Mouse (Mus musculus) kidney, adult 11 months (tissue): ENCODE measurements around the gene Efl1.

Experiments used
- DNase-seq: peaks from one replicate; pipeline ENCODE4 v3.0.0; 2022

The Efl1 gene

GRCm38 (mm10) chr7:82648353-82649080, at the start of gene Efl1, which contains the start of gene Saxo2:
Gene Efl1 (plus strand): TSS chr7:82648614.
Gene Saxo2 (minus strand): TSS chr7:82648528.
- DNase-seq, result peak; percentile 95

DNA sequence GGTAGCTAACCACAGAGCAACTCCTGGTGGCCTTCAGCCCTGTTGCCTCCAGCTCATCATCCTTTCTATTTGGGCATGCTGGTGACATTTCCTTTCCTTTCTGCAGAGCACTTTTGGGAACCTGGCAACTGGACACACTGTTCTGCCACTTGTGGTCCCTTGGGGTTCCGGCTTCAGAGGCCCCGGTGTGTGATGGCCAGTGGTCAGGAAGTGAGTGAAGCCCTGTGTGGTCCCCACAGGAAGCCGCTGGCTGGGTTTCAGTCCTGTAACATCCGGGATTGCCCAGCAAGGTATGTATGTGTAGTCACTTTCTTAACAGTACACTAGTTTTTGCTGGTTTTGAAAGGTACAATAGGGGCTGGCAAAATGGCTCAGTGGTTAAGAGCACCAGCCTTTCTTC, 46.4 kb upstream of the Efl1 start:
- DNase-seq, result no peak

DNA sequence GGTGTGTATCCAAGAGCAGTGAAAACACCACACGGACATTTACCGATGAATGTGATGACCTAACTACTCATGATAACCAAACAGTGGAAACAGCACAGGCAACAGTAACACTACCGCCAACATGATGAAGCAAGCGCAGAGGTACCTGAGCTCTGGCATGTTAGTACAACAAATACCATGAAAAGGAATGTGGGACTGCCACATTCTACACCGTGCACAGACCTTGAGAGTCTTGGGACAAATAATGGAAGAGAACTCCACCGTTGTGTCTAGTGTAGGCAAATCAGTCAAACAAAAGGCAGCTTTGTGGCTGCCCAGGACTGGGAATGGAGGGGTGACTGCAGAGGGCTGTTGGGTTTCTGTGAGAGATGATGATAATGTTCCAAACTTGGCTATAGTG, 43.0 kb upstream of the Efl1 start:
- DNase-seq, result no peak

- no peak for DNase-seq
Observed at GRCm38 (mm10) chr7:82609629-82610028, 38.8 kb upstream of the Efl1 start.

- DNase-seq, result no peak
Observed at GRCm38 (mm10) chr7:82625342-82625741, 23.1 kb upstream of the Efl1 start.

GRCm38 (mm10) chr7:82647183-82647582, 1.2 kb upstream of the Efl1 start:
- no peak for DNase-seq

- no peak for DNase-seq
Observed at GRCm38 (mm10) chr7:82647909-82648308, 505 bp upstream of the Efl1 start.

DNA sequence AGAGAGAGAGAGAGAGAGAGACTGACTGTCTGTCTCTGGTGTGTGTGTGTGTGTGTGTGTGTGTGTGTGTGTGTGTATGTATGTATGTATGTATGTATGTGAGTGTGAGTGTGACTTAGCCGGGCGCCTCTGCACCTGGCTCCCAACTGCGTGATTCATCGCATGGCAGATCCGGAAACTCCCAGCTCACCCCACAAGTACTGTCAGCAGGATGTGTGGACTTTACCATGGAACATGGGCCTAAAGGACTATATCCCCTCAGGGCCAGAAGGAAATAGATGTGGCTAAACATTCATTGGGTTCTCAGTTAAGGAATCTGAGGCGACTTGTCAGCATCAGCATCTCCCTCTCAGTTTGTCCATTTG, 649 bp downstream of the Efl1 start:
- DNase-seq, result no peak

DNA sequence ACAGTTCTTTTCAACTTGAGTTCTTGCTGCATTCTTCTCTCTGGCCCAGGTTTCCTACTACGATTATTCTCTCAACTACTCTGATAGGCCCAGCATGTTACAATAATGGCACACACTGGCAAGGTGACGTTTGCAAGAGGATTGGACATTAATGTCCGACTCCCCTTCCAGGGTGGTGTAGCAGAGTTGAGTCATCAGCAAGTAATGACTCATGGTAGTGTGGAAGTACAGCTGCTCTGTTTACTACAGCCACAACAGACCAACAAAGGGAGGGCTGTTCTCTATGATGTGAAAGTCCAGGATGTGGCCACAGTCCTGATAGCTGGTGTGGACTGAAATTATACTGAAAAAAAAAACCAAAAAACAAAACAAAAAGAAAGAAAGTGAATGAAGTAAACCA, 16.2 kb downstream of the Efl1 start:
- DNase-seq, result no peak

- no peak for DNase-seq
Observed at GRCm38 (mm10) chr7:82676001-82676400, 27.6 kb downstream of the Efl1 start.

- DNase-seq, result no peak
Observed at GRCm38 (mm10) chr7:82676834-82677233, 28.4 kb downstream of the Efl1 start.

GRCm38 (mm10) chr7:82679901-82680300, 31.5 kb downstream of the Efl1 start:
- DNase-seq, result no peak

DNA sequence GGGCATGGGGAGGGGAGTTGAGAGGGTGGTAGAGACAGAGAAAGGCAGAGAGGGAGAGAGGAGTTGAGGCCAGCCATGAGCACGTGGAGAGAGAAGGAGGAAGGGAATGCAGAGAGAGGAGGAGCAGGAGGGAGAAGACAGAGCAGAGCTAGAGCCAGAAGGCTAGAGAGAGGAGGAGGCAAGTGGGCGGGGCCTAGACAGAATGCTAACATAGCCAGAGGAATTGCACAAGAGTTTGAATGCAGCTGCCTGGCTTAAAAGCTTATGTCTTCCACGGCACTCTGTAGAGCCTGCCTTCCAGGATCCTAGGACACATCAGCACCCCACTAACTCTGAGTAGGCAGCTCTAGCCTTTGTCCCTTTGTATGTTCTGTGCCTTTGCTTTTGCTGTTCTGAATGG, 40.3 kb downstream of the Efl1 start:
- DNase-seq, result no peak

GRCm38 (mm10) chr7:82691021-82691738, 42.8 kb downstream of the Efl1 start:
- DNase-seq, result no peak

DNA sequence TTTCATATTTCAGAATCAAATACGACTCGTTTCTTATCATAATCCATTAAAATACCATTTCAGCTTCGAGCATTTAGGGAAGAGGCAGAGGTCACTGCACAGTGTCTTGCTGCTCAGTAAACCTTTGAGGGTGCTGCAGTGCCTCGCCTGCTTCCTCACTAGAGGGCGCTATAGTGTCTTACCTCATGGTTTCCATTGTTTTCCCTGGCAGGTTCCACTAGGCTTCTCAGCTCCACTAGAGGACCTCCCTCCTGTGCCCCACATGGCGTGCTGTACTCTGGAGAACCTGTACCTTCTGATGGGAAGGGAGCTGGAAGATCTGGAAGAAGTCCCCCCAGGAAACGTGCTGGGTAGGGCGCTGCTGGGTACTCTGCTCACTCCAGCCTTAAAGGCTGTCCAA, 49.3 kb downstream of the Efl1 start:
- DNase-seq, result no peak

DNA sequence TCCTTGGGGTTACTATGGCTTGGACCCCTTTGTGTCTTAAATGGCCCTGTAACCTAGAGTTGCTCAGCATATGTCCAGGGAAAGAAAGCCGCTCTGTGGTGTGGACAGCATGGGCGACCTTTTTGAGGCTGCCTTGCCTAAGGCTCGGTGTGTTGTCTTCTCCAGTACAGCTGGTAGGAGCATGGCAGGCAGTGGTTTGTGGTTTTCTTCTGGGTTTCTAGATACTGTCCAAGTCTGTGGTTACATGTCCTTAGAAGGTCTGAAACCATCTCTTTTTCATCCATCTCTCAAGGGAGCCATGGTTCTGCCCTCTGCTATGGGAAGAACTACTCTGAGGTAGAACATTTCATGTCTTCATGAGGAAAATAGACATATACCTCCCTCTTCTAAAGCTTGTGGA, 50.6 kb downstream of the Efl1 start:
- DNase-seq, result no peak

- DNase-seq, result no peak
Observed at GRCm38 (mm10) chr7:82702384-82703343, 54.2 kb downstream of the Efl1 start.

DNA sequence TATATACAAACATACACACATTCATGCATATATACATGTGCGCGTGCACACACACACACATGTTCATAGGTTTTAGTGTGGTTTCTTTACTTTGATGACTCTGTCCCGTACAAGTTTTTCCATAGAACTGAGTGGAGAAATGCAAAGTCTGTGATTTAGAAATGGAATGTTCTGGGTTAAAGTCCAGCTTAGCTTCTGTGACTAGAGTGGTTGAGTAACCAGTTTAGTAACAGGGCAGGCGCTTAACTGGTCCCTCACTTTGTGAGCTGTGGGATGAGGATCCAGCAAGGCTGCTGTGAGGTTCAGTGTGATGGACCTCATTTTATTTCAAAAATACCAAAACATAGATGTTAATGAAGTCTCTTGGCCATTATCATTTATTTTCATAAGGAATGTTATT, 60.8 kb downstream of the Efl1 start:
- no peak for DNase-seq

DNA sequence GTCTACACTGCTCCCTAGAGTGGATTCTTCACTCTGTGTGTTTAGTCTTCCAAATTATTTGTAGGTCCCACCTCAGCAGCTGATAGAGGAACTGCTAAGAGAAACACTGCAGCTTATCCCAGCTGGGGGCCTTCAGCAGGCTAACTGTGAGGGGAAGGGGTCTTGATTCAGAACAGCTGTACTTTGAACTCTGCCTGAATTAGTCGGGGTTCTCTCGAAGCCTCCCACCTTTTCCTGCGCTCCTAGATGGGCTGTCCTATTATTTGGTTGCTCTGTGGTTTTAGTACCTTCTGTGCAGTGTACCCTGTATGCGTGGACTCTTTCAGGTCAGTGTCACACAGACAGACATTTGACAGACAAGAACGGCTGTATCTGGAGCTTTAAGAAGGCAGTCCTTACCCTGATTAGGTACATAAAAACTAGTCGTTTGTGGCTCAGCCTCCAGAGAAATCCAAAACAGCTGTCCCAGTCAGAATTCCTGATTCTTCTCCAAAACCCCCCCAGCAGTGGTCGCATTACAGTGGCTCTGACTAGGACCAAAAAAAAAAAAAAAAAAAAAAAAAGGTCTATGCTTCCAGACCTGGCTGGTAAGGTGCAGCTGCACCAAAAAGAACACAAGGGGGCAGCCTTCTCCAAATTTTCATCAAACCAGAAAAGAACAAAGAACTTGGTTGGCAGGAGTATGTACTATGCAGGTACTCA, 66.9 kb downstream of the Efl1 start:
- peak; percentile 29 for DNase-seq

GRCm38 (mm10) chr7:82715912-82716601, 67.6 kb downstream of the Efl1 start:
- DNase-seq, result no peak

DNA sequence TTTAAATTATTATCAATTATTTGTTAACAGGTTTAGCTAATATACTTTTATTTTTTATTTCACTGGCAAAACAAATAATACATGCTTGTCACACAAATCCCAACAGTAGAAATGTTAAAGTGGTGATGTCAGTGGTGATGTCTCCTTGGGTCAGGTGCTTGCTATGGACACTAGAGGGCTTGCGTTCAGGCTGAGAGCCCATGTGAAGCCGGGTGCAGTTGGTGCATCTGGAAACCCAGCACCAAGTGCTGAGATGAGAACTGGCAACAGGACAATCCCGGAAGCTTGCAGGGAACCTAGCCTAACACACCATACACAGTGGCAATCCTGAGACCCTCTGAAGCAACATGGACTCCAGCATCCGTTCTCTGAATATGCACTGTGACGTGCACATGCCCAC, 70.9 kb downstream of the Efl1 start:
- DNase-seq, result no peak

DNA sequence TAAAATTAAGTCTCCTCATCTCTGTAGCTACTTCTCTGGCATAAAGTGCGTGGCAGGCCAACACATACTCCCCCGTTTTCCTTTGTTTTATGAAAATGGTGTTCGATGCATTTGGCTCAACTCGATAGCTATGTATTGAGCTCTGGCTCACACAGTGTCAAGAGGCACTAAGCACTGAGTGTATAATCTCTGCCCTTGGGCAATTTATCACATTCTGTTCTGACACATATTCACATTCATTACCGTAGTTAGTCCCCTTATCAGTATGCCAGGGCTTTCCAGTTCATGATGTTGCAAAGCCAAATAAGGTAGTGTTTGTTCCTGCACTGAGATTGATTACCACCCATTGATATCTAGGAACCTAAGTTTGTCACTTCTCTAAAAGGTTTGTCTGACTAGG, 71.3 kb downstream of the Efl1 start:
- DNase-seq, result no peak
